Mouse (Mus musculus): ENCODE results near the gene Slc23a4.
A peak's percentile ranks its signal among the peaks of the same experiment; 100 is the strongest.

Slc23a4 gene

DNA sequence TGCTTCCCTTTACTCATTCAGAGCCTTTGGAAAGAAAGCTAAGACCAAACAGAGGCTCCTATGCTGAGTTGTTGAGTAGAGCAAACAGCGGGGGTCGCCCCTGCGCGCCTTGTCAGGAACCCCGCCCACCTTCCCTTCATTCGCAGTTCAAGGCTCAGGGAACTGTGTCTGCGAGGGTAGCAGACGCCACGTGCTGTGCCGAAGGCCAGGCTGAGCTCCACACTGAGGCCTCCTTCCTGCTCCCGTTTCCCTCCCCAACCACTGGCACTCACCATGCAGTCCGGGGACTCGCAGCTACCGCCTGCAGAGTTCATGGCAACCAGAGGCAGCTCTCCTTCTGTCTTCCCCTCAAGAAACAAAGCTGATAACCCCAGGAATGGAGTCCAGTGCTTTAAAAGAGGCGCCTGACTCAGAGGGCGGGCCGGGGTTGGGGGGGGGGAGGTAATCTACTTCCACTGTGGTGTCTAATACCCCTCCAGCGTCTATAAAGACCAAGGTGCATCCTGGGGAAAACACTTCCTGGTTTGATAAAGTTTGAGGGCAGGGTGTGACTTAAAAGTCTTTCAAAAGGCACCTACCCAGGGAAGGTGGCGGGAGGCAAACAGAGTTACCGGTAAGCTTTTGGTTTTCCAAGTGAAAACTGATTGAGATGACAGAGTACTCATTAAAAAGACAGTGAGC, at the start of gene Slc23a4:
Gene Slc23a4 (minus strand): TSS at position 324 of the 681 bp plus-strand sequence.
- peak; percentile 21 to 27 for DNase-seq

DNA sequence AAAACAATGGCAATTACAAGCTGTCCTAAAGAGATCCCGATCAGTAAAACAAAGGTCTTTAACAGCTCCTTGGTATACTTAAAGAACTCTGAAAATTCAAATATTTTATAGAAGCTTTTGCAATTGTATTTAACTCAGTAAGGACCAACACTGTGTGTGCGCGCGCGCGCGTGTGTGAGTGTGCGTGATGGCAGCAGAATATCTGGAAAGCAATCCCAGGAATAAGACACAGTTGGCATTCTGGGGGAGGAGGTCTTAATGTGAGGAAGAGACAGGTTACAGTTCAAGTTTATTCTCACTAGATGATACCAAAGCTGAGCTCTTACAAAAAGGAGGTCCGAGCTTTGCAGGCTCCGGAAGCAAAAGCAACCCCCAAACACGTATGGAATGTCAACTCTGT, 45.1 kb upstream of the Slc23a4 start:
- DNase-seq: no peak

DNA sequence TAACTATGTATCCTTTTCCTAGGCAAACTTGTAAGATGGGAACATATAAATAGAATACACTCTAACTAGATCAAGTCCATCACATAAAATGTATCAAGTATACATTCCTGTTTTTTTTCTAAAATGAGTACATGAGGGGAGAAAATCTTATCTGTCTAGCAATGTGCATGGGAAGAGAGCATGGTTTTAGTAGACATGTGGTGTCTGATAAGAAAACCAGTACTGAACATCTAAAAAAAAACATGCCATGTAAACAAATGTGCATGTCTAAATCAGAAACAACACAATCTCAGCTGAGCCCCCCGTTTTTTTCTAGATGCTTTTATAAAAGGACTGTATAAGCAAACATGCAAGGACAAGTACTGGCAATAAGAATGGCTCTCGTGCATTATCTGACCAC, 44.5 kb upstream of the Slc23a4 start:
- no peak for DNase-seq

DNA sequence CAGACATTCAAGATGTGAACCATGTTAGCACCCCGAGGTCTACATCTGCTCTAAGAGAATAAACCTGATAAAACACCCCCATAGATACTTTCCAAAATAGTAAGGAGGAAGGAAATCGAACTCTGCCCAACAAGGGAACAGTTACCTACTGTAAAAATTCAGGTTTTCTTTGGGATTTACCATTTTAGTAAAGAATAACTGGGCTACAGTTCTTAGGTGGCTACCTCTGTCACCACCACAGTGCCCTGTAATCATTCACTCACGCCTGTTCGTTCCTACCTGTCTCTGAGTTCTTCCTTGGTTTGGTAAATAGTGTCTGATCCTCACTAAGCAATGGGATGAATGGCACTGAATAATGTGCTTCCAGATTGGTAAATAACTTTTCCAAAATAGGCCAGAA, 42.6 kb upstream of the Slc23a4 start:
- DNase-seq: no peak

DNA sequence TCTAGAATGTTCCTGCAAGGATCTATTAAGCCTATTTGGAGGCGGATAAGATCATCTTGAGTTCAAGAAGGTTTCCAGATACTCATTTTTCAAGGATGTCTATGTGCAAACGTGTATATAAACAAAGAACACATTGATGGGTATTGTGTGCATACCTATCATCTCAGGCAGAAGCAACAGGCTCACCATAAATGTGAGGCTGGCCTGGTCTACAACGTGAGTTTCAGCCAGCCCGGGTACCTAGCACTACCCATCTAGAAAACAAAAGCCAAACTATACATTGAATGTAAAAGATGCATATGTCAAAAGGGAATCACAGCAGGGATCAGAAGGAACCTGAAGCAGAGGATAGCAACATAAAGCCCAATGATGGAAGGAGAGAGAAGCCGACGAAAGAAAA, 42.0 kb upstream of the Slc23a4 start:
- DNase-seq: no peak

DNA sequence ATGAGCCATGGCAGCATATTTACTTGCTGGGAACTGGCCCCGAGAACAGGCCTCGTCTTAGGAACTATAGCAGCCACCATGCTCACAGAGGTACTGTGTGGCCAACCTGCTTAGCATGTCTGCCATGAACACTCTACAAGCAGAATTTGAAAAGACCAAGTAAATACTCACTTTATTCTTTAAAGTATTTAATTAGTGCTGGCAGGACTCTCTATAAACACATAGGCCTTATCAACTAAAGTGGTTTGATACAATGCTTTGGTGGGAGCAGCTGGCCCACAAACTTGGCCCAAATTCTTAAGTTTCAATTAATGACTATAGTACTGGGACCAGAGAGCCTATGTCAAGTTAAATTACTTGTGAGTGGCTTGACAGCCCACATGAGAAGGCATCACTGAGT, 39.8 kb upstream of the Slc23a4 start:
- DNase-seq: no peak

DNA sequence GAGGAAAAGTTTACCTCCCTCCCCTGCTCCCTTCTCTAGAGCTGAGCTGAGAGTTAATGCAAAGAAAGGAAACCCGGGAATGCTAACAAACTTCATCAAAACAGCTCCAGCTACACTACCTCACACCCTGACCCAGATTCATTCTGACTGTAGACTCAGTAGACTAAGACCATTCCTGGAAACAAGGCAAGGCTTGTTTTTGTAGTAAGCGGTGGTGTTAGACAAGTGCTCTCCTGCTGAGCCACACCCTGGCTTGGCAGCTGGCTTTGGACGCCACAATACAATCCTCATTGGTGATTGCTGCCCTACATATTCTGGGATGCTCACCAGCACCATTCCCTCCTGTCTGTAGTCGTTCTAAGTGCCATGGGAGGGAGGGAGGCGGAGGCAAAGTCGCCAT, 39.1 kb upstream of the Slc23a4 start:
- no peak for DNase-seq

DNA sequence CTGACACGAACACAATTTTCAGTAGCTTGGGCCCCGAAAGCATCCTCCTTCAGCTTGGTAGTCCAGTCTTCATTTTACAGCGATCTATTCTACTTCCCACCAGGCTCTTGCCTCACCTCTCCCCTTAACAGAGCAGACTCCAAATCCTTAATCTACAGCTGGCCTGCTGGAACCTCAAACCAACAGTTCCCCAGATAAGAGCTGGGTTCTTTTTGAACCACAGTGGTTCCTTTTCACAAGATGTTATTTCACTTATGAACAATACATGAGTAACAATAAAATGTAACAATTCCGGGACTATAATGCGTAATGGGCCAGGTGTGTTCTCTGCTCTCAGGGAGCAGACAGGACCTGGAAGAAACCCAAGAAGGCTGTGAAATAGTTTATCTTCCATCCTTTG, 28.4 kb upstream of the Slc23a4 start:
- no peak for DNase-seq

DNA sequence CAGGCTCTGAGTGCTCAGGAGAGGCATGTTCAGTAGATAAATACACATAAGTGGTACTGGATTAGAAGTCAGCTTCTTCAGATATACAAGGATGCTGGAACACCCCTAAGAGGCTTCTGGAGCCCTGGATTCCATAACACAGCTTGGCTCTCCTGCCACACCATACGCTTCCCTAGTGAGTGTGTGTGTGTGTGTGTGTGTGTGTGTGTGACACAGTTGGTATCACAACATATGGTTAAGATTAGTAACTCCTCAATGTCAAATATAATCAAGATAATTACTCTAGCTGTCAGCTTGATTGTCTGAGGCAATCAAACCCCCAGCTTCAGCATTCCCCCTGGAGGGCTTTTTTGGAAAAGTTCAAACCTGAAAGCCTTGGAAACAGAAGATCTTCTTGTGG, 23.7 kb upstream of the Slc23a4 start:
- no peak for DNase-seq

DNA sequence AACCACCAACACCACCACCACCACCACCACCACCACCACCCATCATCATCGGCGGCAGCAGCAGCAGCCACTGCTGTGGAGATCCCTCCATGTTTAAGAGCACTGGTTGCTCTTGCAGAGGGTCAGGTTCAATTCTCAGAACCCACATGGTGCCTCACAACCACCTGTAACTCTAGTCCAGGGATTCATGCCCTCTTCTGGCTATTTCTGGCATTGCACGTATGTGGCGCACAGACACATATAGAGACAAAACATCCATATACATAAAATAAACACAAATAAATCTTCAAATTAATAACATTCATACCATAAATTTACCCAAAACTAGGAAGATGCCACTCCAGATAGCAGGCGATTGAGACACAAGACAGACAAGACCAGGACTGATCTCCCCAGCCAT, 22.5 kb upstream of the Slc23a4 start:
- no peak for DNase-seq

DNA sequence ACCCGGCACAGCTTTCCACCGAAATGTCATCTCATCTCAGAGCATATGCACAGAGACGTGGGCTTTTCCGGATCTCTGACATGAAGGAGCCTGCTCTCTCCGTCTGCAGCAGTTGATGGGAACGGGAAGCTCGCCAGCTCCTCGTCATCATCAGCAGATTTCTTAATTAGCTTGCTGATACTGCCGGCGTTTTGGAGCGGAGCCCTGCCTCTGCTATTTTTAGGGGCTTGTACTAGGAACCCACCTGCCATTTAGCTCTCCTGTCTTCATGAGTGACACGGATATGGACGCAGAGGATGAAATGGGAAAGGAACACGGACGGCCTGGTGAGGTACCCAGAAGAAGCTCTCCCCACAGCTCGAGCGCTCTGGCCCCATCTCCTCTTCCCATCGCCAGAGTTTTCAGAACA, 14.1 kb upstream of the Slc23a4 start:
- DNase-seq: peak; percentile 54 to 58

DNA sequence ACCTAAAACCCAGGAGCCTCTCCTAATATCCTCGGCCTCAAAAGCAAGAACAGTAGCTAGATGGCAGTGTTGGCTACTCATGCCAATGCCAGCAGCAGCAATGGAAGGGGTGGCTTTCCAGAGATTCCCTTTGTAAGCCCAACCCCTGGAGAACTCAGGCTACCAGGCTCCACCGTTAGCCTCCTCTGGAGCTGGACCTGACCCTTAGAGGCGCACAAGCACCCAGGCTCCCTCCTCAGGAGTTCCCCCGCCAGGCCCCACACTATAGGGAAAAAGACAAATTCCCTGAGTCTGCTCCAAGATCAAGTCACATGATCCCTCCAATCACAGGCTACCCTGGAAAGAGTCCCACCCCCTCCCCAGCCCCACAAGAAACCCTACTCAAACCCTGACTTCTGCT, 10.9 kb upstream of the Slc23a4 start:
- DNase-seq: peak; percentile 14 to 40

DNA sequence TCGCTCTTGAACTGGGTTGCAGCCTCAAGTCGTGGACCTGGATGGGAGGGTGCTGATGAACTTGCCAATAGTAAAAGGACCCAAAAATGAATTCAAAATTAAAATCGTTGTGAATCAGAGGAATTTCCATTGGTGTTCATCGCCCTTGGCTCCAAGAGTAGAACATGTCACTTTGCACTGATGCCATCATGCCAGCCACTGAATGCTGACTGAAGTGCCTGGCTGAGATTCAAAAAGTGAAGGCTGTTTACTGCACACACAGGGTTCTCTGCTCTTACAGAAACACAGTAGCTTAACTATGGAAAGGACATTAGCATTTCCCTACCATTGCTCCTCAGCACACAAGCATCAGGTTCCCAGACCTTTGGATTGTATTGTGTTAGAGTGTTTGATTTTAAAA, 8.3 kb upstream of the Slc23a4 start:
- no peak for DNase-seq

DNA sequence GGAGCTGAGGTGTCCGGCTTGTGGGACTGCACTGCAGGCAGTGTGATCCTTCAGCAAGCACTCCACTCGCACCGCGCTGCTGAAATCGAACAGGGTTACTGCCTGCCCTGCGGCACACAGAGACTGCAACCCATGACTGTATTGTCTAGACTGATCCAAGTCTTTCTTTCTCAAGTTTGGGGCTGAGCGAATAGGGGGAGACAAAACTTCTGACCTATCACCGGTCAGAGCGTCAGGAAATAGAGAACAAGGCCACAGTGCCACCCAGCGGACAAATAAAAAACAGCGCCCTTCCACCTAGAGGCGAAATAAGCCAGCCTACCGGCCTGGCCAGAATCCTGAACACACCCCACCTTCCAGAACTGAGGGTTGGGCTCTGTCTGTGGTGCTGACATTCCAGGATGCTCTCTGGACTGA, 7.1 kb upstream of the Slc23a4 start:
- peak; percentile 93 for DNase-seq

DNA sequence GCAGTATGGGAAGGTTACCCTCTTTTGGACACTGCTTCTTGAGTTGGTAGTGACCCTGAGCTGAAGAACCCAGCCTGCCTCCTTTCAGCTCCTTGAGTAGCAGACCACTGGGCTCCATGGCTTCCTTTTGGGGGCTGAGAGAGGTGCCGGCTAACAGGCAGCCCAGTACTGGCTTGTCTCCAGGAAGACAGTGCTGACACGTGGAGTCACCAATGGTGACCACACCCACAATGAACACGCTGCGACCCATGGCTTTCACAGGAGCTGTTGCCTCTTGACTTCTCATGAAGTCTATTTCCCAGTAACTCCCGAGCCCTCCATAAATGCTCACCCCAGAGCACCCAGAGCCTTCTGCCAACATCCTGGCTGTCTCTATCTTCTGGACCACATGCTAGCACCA, 6.5 kb upstream of the Slc23a4 start:
- no peak for DNase-seq

DNA sequence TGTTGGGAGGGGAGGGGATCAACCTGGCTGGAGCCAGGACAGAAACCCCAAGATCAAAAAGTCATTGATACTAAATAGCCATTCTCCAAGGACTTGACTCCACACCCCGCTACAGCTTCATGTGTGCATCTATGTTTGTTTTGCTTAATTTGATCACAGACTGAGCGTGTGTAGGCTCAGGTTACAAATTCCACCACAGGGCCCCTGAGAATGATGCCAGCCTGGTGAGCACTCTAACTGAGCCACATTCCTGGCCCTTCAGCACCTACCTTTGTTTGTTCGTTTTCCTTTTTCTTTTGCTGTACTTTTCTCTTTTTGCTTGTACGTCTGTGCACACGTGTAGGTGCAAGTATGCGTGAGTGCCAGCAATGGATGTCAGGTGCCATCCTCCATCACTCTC, 1.1 kb upstream of the Slc23a4 start:
- no peak for DNase-seq

DNA sequence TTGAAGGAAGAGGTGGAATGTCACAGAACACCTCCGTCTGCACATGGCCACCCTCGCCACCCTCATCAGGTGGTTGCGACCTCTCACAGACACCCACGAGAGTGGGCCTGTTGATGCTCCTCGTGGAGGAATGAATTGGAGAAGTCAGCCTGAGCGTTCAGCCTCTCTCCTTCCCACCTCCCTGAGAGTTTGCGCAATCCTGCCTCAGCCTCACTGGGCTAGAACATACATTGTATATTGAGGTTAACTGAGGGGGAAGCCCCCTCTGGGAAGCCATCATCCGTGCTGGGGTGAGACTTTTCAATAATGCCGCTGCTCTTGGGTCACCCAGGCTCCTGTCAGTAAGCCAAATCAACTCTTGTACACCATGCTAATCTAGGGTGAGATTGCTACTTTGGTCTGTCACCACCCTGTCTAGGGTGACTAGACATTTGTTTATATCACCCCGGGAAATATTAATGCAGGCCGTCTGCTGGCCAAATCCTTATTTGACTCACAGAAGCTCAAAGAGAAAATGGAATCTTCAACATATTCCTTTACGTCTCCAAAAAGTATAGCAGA, 1.0 kb downstream of the Slc23a4 start:
- no peak for DNase-seq

DNA sequence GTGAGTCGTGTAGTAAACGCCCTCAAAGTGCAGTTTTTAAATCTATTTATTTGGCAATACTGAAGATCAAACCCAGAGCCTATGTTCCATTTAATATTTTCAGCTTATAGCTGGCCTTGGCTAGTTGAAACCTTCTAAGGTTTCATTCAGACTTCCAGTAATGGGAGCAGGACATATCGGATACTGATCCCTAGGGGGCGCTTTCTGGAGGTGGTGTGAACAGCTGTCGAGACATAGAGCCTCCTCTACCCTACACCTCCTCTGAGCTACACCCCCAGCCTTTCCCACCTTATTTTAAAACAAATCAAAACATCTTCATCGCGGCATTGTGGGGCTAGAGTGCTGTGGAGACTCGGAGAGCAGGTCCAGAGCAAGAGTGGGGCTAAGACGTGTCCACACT, 7.5 kb downstream of the Slc23a4 start:
- DNase-seq: no peak

DNA sequence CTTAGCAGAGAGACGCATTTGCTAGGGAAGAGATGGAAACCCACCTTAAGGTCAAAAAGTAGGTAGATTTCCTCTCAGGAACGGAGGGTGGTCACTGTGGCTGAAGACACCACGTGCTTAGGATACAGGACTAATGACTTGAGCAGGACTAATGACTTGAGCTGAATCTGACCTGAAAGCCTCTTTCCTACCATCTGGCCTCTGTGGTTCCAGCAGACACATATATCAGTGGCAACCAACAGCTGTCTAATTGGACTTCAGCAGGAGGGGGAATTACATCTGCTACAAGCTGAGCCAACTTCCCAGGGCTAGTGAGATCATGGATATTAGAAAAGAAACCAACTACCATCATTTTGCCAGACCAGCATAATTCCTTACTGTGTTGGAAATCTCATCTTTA, 8.9 kb downstream of the Slc23a4 start:
- DNase-seq: no peak

DNA sequence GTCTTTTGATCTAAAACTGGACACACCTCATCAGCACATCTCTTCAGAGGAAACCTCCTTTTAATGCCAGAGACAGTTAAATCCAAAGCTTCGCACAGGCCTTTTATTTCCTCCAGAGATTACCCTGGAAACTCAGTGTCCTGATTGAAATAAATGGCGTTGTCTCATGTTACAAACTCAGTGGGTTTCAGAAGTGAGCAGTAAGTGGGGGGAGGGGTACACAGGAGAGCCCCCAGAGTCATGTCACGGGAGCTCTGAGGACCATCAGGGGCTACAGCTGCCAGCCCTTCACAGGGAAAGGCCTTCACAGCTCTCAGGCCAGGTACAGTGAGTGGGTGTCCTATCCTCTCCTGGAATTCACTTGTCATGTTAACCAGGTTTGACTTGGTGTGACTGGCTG, 17.0 kb downstream of the Slc23a4 start:
- no peak for DNase-seq

DNA sequence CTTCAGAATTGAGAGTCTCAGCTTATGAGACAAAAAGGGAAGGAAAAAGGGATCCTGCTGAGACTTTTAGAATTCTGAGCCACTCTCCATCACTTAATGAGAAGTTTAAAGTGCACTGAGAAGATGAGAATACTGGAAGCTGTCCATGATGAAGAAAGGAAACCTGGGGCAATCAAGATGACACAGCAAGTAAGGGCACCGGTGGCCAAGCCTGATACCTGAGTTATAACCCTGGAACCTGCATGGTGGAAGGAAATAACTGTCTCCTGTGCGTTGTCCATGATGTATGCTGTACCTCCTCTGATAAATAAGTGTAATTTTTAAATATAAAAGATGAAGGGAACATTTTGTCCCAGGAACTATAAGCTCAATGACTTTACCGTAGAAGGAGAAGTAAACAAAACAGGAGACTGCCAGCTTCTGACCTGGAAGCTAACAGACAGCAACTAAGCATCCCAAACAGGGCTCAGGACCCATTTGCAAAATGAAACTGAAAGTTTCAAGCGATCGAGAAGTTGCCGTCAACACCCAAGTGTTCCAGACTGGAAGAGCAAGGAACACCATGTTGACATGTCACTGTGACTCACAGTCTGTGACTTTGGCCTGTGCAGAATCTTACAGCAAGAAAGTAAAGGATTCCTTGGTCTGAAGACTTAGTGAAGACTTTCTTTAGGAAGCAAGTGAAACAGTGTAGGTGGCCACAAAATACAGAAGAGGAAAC, 22.2 kb downstream of the Slc23a4 start:
- DNase-seq: no peak

DNA sequence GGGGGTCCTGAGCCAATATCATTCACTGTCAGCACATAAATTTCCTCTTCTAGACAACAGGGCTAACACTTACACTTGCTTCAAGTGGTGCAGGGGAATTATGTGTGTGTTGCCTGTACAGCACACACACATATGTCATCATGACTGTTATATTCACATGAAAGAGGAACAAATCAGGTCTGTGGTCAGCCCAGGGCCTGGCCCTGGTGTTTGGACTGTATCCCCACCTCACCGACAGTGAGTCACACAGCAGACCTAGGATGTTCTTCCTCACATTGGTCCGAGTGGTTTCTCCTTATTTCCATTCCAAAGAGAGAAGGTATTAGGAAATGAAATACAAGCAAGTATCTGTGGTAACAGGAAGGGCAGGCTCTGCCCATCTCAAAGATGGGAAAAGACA, 23.7 kb downstream of the Slc23a4 start:
- no peak for DNase-seq

DNA sequence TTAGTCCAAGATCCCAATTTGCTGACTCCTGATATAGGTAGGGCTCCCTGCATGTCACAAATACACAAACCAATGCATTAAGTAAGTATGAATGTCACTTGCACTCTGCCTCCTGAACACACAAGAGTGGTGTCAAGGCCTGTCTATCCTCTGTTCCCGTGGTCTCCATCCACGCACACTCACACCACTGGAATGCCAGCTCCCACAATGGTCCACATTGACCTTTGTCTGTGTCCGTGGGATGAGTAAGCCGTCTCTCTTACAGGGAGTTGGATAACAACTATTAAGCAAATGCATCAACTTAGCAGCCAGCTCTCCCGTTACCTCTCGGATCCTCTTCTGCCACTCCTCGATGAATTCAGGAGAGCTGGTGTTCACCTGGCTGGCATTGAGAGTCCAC, 29.1 kb downstream of the Slc23a4 start:
- DNase-seq: no peak

DNA sequence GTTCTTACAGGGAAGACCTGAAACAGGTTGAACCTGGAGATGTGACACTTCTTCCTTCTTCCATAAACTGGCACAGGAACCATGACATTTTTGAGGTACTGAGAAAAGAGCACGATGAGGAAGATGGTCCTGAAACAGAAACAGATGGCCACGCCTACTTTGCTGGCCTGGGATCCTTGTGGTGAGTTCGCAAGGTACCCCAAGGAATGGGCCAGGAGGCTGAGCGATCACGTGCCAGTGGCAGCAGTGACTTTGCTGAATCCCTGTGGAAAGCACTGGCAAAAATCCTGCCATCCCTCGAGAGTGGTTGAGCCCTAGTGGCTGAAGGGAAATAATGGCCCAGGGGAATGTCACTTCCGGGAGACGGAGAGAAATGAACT, 32.4 kb downstream of the Slc23a4 start:
- no peak for DNase-seq

Data from kidney, postnatal 4 days (tissue).